Mouse (Mus musculus): Measurements from ENCODE around the gene Gin1.
"Not testable (repeated sequence)": the region's sequence is repeated elsewhere in the genome, so short reads cannot be mapped to it uniquely, and the experiment has no call there.

GRCm38 (mm10) chr1:97765712-97766111 lies 4.3 kb upstream of the Gin1 start:
- TF ChIP-seq CTCF (IDR thresholded peaks at IDR 0.05; ENCODE audit: control insufficient read depth, insufficient read depth, low read length); POLR2A (IDR thresholded peaks at IDR 0.05; ENCODE audit: borderline replicate concordance, control insufficient read depth, low read depth, low read length): not testable (repeated sequence)

Measured in bone marrow, adult 2 months (tissue).